Mouse (Mus musculus) liver, adult 2 months (tissue): ENCODE measurements at regions not wholly inside any gene's neighbourhood (a gene's known extent, or its start where the extent isn't known, plus 50 kb on each side); places are given as distances from the start of the nearest gene placed in this dataset.

Experiments used
- CTCF ChIP-seq: fragments of 200-500 bp; IDR thresholded peaks from 2 replicates; pipeline ENCODE4 v1.5.1; 2011; ENCODE audit warnings: low read depth, low read length, control low read depth
- POLR2A ChIP-seq: fragments of 200-500 bp; IDR thresholded peaks from 2 replicates; pipeline ENCODE4 v1.6.1; 2011; ENCODE audit warnings: low read length, control low read depth; ENCODE audit not compliant: insufficient read depth; ENCODE audit errors: extremely low read depth

DNA sequence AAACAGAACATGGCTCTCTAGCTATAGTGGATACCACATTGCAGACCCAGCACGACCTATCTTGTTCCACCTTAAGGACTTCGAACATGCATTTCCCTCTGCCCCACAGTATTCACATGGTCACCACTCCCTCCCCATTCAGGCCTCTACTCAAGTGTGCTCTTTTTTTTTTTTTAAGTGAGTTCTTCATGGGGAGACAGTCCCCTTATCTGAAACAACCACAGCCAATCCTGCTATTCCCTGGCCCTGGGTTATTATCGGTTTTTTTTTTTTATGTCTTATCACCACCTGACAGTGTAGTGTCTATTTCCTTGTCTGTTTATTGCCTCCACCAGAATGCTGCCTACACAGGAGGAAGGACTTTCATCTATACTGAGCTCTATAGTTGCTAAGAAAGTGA lies 125.6 kb upstream of the Parp11 start:
- TF ChIP-seq CTCF (no peak), POLR2A (no peak)
